Mouse (Mus musculus) B cell, adult 67 days (primary cell): Measurements from ENCODE around the gene Iqcf5. TPM values are rescaled to one million over a fixed set of nuclear protein-coding genes. Genes with fewer than 3 reads are reported as not detected.

ENCODE experiments used
- total RNA-seq, 2 experiments: library from RNA; stranded (reverse); gene quantifications; 4 replicates each; pipeline ENCODE4 v1.2.4; 2023

Gene Iqcf5
- 1 to 10 TPM in 1 of 2 experiments, not detected in 1; 1.1 TPM for total RNA-seq

DNA sequence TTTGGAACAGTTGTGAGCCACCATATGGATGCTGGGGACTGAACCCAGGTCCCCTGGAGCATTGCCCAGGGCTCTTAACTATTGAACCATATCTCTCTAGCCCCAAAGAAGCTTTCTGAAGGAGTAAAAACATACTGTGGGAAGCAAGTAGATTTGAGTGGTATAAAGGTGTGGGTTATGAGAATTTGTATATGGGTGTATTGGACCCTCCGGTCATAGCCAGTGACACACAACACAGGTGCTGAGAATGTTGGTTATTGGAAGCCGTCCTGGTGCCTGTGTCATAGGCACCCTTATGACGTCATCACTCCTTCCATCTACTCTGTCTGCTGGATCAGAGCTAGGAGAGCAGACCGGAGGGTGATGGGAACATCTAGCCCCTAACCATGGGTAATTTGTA lies at the start of gene Iqcf5:
Gene Iqcf5 (plus strand): TSS at position 301 of the 400 bp plus-strand sequence.

DNA sequence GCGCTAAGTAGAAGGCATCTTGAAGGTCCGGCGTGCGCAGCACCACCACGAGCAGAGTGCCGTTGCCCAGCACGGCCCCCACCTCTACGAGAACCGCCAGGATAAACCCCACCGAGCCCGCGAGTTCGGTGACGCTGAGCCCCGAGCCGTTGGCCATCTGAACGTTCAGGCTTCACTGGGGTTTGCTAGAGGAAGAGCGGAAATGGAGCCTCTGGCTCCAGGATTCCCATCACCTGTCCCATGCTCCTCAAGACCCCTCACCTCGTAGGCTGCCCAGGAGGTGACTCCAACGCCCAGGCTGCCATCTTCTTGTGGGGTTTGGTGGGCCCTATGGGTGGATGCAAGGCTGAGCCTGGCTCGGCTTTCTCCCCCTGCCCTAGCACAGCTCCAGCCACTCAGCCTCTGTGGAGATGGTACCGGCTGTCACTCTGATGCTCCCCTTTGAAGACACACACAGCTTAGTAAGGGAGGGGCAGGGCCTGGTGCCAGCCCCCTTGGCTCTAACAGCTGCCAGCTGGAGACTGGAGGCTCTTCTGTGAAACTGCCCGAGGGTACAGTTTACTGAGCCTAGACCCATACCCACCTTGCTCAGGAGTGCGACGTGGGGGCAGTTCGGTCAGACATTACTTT lies 48.7 kb upstream of the Iqcf5 start, which contains the start of gene Gpr62:
Gene Gpr62 (minus strand): TSS at position 368 of the 630 bp plus-strand sequence.

DNA sequence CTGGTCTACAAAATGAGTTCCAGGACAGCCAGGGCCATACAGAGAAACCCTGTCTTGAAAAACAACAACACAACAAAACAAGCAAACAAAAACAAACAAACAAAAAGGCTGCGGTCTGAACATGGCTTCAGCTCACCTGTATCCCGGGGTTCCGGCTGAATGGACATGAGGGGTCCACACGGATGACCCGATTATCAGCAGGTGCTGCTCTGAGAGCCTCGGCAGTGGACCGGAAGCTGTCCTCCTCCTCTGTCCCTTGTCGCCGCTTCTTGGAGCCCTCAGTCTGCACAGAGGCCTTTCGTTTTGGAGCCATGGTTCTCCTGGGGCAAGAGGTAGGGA lies 38.7 kb upstream of the Iqcf5 start, which contains the start of gene Rrp9:
Gene Rrp9 (plus strand): TSS at position 301 of the 339 bp plus-strand sequence.

DNA sequence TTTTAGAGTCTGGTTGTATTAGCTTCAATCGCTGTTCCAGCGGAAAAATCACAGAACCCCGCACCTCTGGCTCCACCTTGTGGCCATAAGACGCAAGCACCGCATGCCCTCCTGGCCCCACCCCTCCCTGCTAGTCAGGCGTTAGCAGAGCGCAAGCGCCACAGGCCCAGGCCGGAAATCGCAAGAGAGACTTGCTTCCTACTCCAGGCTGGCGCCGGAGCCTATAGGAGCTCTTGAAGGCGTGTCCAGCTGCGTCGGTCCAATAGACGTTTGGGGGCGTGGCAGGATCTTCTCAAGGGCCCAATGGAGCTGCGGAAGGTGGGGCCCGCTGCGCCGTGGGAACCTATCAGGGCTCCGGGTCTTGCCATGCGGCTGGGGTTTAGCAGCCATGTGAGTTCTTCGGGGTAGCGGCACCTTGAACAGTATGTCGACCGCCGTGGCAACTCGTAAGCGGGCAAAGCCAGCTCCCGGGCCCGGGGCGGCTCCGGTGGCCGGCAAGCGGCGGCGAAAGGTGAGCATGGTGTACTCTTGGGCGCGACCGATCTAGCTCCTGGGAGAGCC lies 37.4 kb upstream of the Iqcf5 start, which contains the start of gene Parp3:
Gene Parp3 (minus strand): TSS at position 26 of the 561 bp plus-strand sequence.

DNA sequence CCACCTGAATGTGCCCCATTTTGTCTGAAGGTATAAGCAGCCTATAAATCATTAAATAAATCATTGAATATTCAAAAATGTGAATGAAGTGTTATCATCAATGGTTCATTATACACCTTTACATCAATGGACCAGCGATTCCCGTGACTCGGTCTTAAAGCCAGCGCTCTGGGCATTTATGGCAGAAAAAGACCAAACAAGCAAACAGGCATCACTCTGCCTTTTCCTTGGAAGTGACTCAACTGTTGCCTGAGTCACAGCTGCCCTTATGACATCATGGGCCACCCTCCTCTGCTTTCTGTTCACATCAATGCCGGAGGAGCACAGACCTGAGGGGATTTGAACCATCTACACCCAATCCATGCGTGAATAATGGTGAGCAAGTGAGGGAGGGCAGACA lies 14.7 kb upstream of the Iqcf5 start, which contains the start of gene Iqcf1:
Gene Iqcf1 (plus strand): TSS at position 301 of the 400 bp plus-strand sequence.

DNA sequence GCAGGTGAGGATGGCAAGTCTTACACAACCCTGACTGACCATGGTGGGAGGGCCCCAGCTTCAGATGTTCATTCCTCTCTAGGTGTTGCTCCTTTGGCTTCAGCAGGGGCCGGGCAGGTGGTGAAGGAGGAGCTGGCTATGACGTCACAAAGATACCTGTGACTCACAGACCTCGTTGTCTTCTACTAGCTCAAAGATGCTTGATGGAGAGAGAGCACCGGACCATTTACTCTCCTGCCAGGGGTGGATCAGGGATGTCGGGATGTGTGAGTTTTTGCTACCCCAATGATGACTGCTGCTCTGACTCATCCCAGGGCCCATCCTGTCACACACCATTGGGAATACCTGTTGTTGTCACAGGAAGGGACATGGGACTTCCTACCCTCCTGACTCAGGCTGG lies 47.2 kb downstream of the Iqcf5 start, which contains the start of gene Iqcf3:
Gene Iqcf3 (minus strand): TSS at position 101 of the 400 bp plus-strand sequence.

Other genes starting within 250 kb of the Iqcf5 start
- 1 to 10 TPM; 2.6 to 5.6 TPM for gene Poc1a, start 233.5 kb upstream of the Iqcf5 start, total RNA-seq
- 10 to 100 TPM; 32.4 to 33.5 TPM for gene Dusp7, start 145.9 kb upstream of the Iqcf5 start, total RNA-seq
- 100 to 1,000 TPM; 725 to 762 TPM for gene Rpl29, start 85.1 kb upstream of the Iqcf5 start, total RNA-seq
- gene Acy1, start 76.3 kb upstream of the Iqcf5 start, total RNA-seq, result 10 to 100 TPM; 19.8 to 22.0 TPM
- 1 to 10 TPM; 7.3 to 7.4 TPM for gene Abhd14b, start 67.1 kb upstream of the Iqcf5 start, total RNA-seq
- gene Abhd14a, start 66.9 kb upstream of the Iqcf5 start, total RNA-seq, result 1 to 10 TPM; 7.1 to 8.2 TPM
- 1 to 10 TPM; 5.3 to 9.0 TPM for gene Pcbp4, start 61.3 kb upstream of the Iqcf5 start, total RNA-seq
- gene Gpr62, start 48.6 kb upstream of the Iqcf5 start, total RNA-seq, result under 1 TPM; 0.52 to 0.92 TPM
- gene Rrp9, start 38.6 kb upstream of the Iqcf5 start, total RNA-seq, result 10 to 100 TPM; 56.8 to 66.2 TPM
- 10 to 100 TPM; 54.1 to 54.2 TPM for gene Parp3, start 37.6 kb upstream of the Iqcf5 start, total RNA-seq
- not detected for gene Iqcf1, start 14.6 kb upstream of the Iqcf5 start, total RNA-seq
- not detected for gene Iqcf3, start 47.1 kb downstream of the Iqcf5 start, total RNA-seq
- gene Iqcf4, start 56.4 kb downstream of the Iqcf5 start, total RNA-seq, result not detected
- gene Iqcf6, start 112.0 kb downstream of the Iqcf5 start, total RNA-seq, result not detected
- not detected for gene Grm2, start 141.5 kb downstream of the Iqcf5 start, total RNA-seq
- gene Tex264, start 171.4 kb downstream of the Iqcf5 start, total RNA-seq, result 10 to 100 TPM; 35.5 to 35.7 TPM